Mouse (Mus musculus) skeletal muscle tissue, adult 2 months (tissue): Measurements from ENCODE around the gene Ppfia3.
"Not testable (repeated sequence)": the region's sequence is repeated elsewhere in the genome, so short reads cannot be mapped to it uniquely, and the experiment has no call there.

ENCODE experiments used
- DNase-seq: peaks from one replicate; pipeline ENCODE4 v3.0.0-alpha.2; 2012; ENCODE audit warnings: low read depth, low spot score

The Ppfia3 gene

DNA sequence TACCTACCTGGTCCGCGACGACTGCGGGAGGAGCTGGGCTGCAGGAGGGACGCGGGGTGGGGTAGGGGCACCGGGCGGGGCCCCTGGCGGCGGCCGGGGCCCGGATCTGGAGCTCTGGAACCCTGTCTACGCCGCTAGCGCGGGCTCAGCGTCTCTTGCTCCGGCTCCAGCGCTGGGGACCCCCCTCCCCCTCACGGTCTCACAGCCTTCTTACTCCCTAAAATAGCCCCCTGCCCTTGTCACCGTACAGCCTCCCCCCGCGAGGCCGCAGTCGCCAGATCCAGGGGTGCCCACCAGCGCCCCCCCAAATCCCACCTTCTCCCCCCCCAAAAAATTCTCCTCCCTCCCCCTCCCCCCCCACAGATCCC lies at the start of gene Ppfia3:
Gene Ppfia3 (minus strand): TSS at position 368 of the 368 bp plus-strand sequence.
- DNase-seq: no peak

DNA sequence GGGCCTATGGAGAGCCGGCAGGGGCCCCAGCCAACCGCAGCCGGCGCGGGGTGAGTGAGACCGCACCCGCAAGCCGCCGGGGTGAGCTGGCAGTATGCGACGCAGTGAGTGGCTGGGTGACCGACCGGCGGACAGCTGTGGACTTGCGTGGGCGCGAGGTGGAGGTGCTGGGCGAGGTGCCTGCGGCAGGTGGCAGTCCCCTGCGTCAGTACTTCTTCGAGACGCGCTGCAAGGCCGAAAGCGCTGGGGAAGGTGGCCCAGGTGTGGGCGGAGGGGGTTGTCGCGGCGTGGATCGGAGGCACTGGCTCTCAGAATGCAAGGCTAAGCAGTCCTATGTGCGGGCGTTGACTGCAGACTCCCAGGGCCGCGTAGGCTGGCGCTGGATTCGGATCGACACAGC lies 48.8 kb upstream of the Ppfia3 start:
- DNase-seq: no peak

GRCm38 (mm10) chr7:45414740-45415224 lies 48.0 kb upstream of the Ppfia3 start:
- no peak for DNase-seq

DNA sequence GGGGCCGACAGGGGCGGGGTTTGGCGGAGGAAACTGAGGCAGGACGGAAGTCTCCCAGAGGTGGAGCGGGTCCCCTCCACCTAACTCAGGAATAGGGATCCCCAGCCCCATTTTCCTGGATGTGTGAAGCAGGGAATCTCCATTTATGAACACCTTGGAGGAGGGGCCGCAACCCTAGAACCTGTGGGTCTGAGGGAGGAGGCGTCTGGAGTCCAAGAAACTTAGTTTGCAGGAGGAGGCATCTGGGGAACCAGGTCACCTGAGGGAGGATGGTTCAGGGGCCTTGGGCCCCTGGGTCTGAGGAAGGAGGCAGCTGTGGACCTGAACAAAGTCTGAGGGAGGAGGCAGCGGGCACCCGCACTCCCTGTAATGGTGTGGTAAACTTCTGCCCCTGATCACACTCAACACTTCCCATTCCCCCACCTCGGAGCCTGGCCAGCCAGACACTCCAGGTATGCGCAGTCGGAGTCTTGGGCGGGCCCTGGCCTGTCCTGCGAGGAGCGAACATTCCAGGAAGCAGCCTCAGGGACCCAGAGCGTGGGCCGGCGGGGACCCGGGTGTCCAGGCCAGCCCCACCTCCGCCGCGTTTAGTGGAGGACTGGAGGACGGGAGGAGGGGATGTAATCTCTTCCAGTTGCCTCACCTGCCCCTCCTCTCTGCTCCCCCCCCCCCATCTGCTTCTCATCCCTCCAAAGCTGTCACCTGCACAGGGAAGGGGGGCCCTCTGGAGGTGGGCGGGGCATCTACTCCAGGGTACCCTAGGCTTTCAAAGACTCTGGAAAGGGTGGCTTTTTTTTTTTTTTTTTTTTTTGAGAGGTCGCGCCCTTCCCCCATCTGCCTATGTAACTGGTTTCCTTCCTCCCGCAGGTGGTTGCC lies 47.3 kb upstream of the Ppfia3 start:
- no peak for DNase-seq

- no peak for DNase-seq
Observed at GRCm38 (mm10) chr7:45413113-45413863, 46.5 kb upstream of the Ppfia3 start, which contains the start of gene Ntf5. Gene Ntf5 (plus strand): TSS chr7:45413695.

DNA sequence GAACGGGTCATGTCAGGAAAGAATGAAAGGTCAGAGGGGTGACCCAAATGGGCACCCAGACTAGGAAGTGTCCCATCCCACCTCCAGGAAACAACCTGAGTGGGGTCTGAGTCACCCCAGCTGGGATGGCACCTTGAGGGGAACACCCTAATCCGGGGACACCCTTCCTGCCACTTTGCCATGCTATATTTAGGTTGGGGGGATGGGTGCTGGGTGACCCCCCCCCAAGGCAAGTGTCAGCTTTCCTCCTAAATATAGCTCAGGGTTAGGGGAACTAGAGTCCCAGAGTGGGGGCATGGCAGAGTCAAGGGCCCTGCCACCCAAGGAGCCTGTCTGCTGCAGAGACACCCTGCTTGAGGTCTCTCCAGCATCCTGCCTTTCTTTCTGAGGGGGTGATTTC lies 45.6 kb upstream of the Ppfia3 start:
- peak; percentile 84 for DNase-seq

DNA sequence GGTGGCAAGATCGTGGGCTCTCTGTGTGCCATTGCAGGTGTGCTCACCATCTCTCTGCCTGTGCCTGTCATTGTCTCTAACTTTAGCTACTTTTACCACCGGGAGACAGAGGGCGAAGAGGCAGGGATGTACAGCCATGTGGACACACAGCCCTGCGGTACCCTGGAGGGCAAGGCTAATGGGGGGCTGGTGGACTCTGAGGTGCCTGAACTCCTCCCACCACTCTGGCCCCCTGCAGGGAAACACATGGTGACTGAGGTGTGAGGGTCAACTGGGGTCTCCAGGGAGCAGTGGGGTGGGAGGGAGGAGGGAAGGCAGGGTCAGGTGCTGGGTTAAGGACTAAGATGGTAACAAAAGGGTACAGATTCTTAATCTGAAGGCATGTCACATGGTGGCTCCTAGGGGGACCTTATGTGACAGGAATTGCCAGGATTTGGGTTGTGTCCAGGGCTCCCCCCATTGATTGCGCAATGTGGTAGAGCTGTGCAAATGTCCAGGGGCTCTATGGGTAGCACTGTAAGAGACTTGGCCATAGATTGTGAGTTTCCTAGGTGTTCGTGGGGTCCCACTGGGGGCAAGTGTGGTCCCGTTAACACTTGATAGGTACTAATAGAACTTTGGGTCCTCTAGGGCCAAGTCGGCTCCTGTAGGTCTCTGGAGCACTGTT lies 42.8 kb upstream of the Ppfia3 start:
- DNase-seq: no peak

DNA sequence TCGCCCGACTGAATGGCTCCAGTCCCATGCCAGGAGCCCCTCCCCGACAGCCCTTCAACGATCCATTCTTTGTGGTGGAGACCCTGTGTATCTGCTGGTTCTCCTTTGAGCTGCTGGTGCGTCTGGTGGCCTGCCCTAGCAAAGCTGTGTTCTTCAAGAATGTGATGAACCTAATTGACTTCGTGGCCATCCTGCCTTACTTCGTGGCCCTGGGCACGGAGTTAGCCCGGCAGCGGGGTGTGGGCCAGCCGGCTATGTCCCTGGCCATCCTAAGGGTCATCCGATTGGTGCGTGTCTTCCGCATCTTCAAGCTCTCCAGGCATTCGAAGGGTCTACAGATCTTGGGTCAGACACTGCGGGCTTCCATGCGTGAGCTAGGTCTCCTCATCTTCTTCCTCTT lies 42.1 kb upstream of the Ppfia3 start:
- DNase-seq: no peak

DNA sequence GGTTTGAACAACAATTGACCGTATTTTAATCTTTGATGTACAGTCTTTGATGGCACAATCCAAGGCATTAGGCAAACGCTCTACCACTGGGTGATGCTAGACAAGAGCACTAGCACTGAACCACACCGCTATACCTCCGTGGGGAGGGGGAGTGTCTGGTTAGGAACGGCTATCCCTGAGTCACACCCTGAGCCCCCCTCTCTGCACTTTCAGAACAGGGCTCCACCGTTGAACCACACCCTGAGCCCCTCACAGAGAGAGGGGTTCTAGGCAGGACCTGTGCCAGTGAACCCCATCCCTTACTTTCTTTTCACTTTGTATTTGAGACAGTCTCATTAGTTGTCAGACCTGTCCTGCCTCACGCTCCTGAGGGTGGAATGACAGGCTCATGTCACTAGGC lies 41.5 kb upstream of the Ppfia3 start:
- DNase-seq: no peak

GRCm38 (mm10) chr7:45407836-45408235 lies 41.0 kb upstream of the Ppfia3 start:
- no peak for DNase-seq

DNA sequence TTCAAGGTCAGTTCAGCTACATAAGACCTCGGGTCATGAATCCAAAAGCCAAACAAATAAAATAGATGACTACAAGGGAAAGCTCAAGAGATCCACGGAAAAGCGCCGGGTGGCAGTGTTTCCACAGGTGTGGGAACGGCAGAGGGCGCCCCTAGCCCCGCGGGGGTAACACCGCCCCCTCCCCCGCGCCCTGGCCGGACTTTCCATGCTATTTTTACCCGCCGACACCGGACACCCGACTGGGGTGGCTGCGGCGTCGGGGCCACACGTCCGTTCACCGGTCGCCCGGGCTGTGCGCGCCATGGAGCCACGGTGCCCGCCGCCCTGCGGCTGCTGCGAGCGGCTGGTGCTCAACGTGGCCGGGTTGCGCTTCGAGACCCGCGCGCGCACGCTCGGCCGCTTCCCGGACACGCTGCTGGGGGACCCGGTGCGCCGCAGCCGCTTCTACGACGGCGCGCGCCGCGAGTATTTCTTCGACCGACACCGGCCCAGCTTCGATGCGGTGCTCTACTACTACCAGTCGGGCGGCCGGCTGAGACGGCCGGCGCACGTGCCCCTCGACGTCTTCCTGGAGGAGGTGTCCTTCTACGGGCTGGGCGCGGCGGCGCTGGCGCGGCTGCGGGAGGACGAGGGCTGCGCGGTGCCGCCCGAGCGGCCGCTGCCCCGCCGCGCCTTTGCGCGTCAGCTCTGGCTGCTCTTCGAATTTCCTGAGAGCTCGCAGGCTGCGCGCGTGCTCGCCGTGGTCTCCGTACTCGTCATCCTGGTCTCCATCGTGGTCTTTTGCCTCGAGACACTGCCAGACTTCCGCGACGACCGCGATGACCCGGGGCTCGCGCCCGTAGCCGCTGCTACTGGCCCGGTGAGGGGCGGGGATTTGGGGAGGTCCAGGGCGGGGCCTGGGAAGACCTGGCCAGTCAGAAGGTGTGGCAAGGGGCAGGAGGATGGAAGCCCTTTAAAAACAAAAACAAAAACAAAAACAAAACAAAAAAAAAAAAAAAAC lies 39.6 kb upstream of the Ppfia3 start:
- peak; percentile 82 for DNase-seq

DNA sequence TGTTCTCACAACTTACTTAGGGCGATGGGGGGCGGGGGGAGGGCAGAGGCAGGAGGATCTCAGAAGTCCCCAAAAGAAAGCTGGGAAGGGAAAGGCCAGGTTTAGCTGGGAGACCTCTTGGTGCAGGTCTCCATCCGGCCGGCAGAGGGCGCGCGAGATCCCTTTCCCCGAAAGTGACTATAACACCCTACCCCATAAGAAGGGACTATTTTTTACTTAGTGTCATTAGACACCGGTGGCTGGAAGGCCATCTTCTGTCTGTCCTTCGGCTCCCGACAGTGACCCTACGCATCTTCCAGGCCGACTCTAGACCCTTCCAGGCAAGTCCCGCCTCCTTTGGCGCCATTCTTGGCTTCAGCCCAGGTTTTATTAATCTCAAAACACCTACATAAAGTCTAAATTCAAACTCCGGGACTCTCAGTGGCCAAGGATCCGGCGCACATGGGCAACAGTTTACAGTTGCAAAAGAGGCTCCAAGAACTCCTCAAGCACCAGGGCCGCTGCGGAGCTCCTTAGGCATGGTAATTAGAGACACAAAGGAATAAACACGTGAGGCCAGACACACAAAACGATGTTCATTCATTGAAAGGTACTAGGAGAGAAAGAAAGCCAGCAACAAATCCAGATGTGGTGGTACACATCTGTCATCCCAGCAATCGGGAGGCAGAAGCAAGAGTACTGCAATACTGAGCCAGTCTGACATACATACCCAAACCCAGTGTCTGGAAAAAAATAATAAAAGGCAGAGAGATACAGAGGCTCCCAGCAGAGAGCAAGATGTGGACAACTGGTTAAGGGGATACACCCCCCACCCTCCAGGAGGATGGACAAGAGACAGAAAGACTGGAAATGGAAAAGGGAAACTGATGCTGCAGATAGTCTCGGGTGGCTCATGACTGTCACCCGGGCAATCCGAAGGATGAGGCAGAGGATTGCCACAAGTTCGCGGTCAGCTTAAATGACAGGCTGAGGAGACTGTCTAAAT lies 38.6 kb upstream of the Ppfia3 start, which contains the start of gene Kcna7:
Gene Kcna7 (plus strand): TSS at position 563 of the 985 bp plus-strand sequence.
- peak; percentile 95 for DNase-seq

DNA sequence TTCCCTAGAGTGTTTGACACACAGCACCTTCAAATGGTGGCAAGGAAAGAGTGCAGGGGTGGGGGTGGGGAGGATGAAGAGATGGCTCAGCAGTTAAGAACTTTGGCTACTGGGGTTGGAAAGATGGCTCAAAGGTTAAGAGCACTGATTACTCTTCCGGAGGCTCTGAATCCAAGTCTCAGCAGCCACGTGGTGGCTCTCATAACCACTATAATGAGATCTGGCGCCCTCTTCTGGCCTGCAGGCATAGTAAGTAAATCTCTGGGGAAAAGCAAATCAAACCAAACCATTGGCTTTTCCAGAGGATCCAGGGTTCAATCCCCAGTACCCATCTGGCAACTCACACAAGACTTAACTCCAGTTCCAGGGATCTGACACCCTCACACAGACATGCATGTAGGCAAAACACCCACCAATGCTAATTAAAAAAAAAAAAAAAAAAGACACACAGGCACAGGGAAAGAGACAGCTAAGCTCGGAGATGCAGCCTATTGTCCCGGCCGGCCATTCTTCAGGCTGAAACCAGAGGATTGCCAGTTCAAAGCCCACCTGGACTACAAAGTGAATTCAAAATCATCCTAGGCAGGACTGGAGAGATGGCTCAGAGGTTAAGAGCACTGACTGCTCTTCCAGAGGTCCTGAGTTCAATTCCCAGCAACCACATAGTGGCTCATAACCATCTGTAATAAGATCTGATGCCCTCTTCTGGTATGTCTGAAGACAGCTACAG lies 36.9 kb upstream of the Ppfia3 start:
- DNase-seq: peak; percentile 65

- no peak for DNase-seq
Observed at GRCm38 (mm10) chr7:45401521-45402085, 34.8 kb upstream of the Ppfia3 start.

GRCm38 (mm10) chr7:45396787-45397186 lies 30.0 kb upstream of the Ppfia3 start:
- no peak for DNase-seq

DNA sequence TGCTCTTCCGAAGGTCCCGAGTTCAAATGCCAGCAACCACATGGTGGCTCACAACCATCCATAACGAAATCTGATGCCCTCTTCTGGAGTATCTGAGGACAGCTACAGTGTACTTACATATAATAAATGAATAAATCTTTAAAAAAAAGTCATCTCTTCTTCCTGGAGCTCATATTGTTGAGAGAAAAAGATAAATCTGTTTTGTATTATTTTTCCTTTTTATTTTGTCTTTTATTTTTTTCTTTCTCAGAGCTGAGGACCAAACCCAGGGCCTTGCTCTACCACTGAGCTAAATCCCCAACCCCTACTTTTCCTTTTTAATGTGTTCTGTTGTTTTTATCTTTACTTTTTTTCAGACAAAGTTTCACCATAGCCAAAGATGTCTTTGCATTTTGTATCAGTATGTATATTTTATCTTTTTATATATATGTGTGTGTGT lies 29.5 kb upstream of the Ppfia3 start:
- DNase-seq: not testable (repeated sequence)

DNA sequence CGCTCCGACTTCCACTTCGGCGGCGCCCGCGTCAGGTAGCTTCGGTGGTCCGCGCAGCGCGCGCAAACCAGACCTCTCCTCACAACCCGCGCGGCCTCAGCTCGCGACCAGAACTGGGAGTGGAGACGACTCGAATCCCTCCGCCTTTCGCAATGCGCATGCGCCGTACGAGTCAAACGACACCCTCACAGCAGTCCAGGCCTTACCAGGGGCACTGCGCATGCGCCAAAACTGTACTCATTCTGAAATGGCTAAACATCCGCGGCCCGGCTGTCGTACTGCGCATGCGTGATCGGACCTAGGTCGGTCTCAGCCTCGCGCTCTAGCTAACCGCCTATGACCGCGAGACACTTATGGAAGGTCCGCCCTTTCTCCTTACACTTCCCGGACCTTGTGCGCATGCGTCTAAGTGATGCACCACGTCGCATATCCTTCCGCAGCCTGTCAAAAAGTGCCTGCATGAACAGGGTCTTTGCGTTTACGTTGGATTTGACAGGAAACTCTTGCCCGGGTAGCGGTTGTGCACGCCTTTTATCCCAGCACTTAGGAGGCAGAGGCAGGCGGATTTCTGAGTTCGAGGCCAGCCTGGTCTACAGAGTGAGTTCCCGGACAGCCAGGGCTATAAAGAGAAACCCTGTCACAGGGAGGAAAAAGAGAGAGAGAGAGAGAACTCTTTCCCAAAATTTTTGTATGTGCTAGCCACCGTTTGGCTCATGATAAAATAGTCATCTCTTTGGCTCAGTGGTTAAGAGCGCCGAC lies 28.9 kb upstream of the Ppfia3 start, which contains the start of gene Snrnp70:
Gene Snrnp70 (minus strand): TSS at position 165 of the 759 bp plus-strand sequence.
- DNase-seq: peak; percentile 100
